Mouse (Mus musculus) kidney, embryonic 15.5 days (tissue): Measurements from ENCODE around the gene Tmem132a. TPM values are rescaled to one million over a fixed set of nuclear protein-coding genes. Genes with fewer than 3 reads are reported as not detected.
A peak's percentile ranks its signal among the peaks of the same experiment; 100 is the strongest.

ENCODE experiments used
- ATAC-seq: fragments of 200-750 bp; cut with Nextera tagmentation; replicated peaks from 2 replicates; pipeline ENCODE4 v1.8.0; 2017; ENCODE audit warnings: moderate TSS enrichment; ENCODE audit not compliant: low FRiP score
- H3K27ac ChIP-seq: fragments of 300-500 bp; sonication (generic); 2 replicates; pipeline ENCODE4 v1.5.1; 2015; ENCODE audit warnings: mild to moderate bottlenecking, inconsistent platforms
- H3K27me3 ChIP-seq: fragments of 300-500 bp; sonication (generic); 2 replicates; pipeline ENCODE4 v1.6.1; 2015; ENCODE audit warnings: inconsistent platforms
- H3K36me3 ChIP-seq: fragments of 300-500 bp; sonication (generic); 2 replicates; pipeline ENCODE4 v1.6.1; 2015; ENCODE audit warnings: inconsistent platforms
- H3K4me1 ChIP-seq: fragments of 300-500 bp; sonication (generic); 2 replicates; pipeline ENCODE4 v1.6.1; 2015; ENCODE audit warnings: inconsistent platforms
- H3K4me2 ChIP-seq: fragments of 300-500 bp; sonication (generic); 2 replicates; pipeline ENCODE4 v1.6.1; 2015; ENCODE audit warnings: moderate library complexity, mild to moderate bottlenecking, inconsistent platforms
- H3K4me3 ChIP-seq: fragments of 300-500 bp; sonication (generic); replicated peaks from 2 replicates; pipeline ENCODE4 v1.5.1; 2015; ENCODE audit warnings: mild to moderate bottlenecking, inconsistent platforms
- H3K9ac ChIP-seq: fragments of 300-500 bp; sonication (generic); 2 replicates; pipeline ENCODE4 v1.6.1; 2015; ENCODE audit warnings: mild to moderate bottlenecking, inconsistent platforms
- H3K9me3 ChIP-seq: fragments of 300-500 bp; sonication (generic); replicated peaks from 2 replicates; pipeline ENCODE4 v1.6.1; 2016; ENCODE audit warnings: inconsistent platforms
- WGBS: fragments of 180-500 bp; shearing (Covaris S2); methylation state at CpG from one replicate; pipeline ENCODE4 v1.1.7; 2015; ENCODE audit warnings: mixed read lengths; 5-methylcytosine and 5-hydroxymethylcytosine counted together
- polyA plus RNA-seq: library from polyadenylated mRNA; unstranded; fragments of >200 nt; fragmentation: Nextera tagmentation; extraction: Ambion mirVana; gene quantifications from 2 replicates; pipeline ENCODE4 v1.2.1, GENCODE M21; 2015

Tmem132a gene
- 77.5 and 89.7 TPM in 2 replicates for polyA plus RNA-seq

GRCm38 (mm10) chr19:10869886-10870527, at the start of gene Tmem132a:
TSS of gene Tmem132a (minus strand) at chr19:10869940.
- H3K4me3 ChIP-seq = peak within 1 kb of the TSS; percentile 92
- H3K9ac ChIP-seq = peak within 1 kb of the TSS; percentile 87
- peak within 1 kb of the TSS; percentile 93 for H3K27ac ChIP-seq
- H3K4me2 ChIP-seq = peak within 1 kb of the TSS; percentile 77
- H3K36me3 ChIP-seq = peaks cover 56% of the 10 kb centered on the region
- 5% methylated on average over 8 of the region's 8 CpGs for WGBS
- peaks cover 32% of the 10 kb centered on the region for H3K4me1 ChIP-seq
- H3K27me3 ChIP-seq = no peaks in the 10 kb centered on the region
- ATAC-seq = peak; percentile 29
- no peaks in the 10 kb centered on the region for H3K9me3 ChIP-seq

GRCm38 (mm10) chr19:10918321-10918991, 48.7 kb upstream of the Tmem132a start:
- no peak for ATAC-seq
- Histone ChIP-seq H3K27ac (no peak overlapping the region), H3K4me1 (0 out of 2 replicates have a peak, but pooled peaks cover 7% of the 10 kb centered on the region), H3K9me3 (no peaks in the 10 kb centered on the region), H3K9ac (no peak overlapping the region), H3K4me3 (no peak overlapping the region), H3K27me3 (no peaks in the 10 kb centered on the region), H3K4me2 (no peak overlapping the region), H3K36me3 (no peaks in the 10 kb centered on the region)
- 87% methylated on average over 10 of the region's 10 CpGs for WGBS

GRCm38 (mm10) chr19:10916506-10916905, 46.8 kb upstream of the Tmem132a start:
- Histone ChIP-seq H3K4me3 (no peak overlapping the region), H3K9me3 (no peaks in the 10 kb centered on the region), H3K27ac (no peak overlapping the region), H3K9ac (no peak overlapping the region), H3K27me3 (no peaks in the 10 kb centered on the region), H3K4me2 (no peak overlapping the region), H3K4me1 (0 out of 2 replicates have a peak, but pooled peaks cover 7% of the 10 kb centered on the region), H3K36me3 (no peaks in the 10 kb centered on the region)
- no peak for ATAC-seq
- WGBS = 53% methylated on average over 5 of the region's 5 CpGs

GRCm38 (mm10) chr19:10914870-10915269, 45.1 kb upstream of the Tmem132a start:
- Histone ChIP-seq H3K9ac (no peak overlapping the region), H3K27me3 (no peaks in the 10 kb centered on the region)
- 68% methylated on average over 2 of the region's 2 CpGs for WGBS

GRCm38 (mm10) chr19:10914291-10914690, 44.6 kb upstream of the Tmem132a start:
- no peak overlapping the region for H3K4me2 ChIP-seq
- ATAC-seq = no peak
- no peaks in the 10 kb centered on the region for H3K9me3 ChIP-seq
- no peaks in the 10 kb centered on the region for H3K36me3 ChIP-seq
- 0 out of 2 replicates have a peak, but pooled peaks cover 11% of the 10 kb centered on the region for H3K4me1 ChIP-seq
- H3K4me3 ChIP-seq = no peak overlapping the region
- 58% methylated on average over 7 of the region's 7 CpGs for WGBS
- H3K9ac ChIP-seq = no peak overlapping the region
- no peak overlapping the region for H3K27ac ChIP-seq
- H3K27me3 ChIP-seq = no peaks in the 10 kb centered on the region

More at GRCm38 (mm10) chr19:10914870-10915269, 45.1 kb upstream of the Tmem132a start:
- no peak overlapping the region for H3K4me2 ChIP-seq
- H3K36me3 ChIP-seq = no peaks in the 10 kb centered on the region
- no peaks in the 10 kb centered on the region for H3K9me3 ChIP-seq
- H3K27ac ChIP-seq = no peak overlapping the region
- no peak for ATAC-seq
- H3K4me3 ChIP-seq = no peak overlapping the region
- H3K4me1 ChIP-seq = 0 out of 2 replicates have a peak, but pooled peaks cover 7% of the 10 kb centered on the region

GRCm38 (mm10) chr19:10909087-10909721, 39.5 kb upstream of the Tmem132a start:
- no peak overlapping the region for H3K9ac ChIP-seq
- H3K27me3 ChIP-seq = no peaks in the 10 kb centered on the region
- H3K4me3 ChIP-seq = no peak overlapping the region
- H3K4me2 ChIP-seq = no peak overlapping the region
- H3K4me1 ChIP-seq = peaks cover 30% of the 10 kb centered on the region
- peaks cover 37% of the 10 kb centered on the region for H3K36me3 ChIP-seq
- 64% methylated on average over 6 of the region's 6 CpGs for WGBS
- H3K27ac ChIP-seq = peak overlapping the region; percentile 84
- no peaks in the 10 kb centered on the region for H3K9me3 ChIP-seq
- ATAC-seq = peak; percentile 13; the same call in 1 of the 2 replicates

GRCm38 (mm10) chr19:10907891-10908290, 38.2 kb upstream of the Tmem132a start:
- Histone ChIP-seq H3K36me3 (peaks cover 50% of the 10 kb centered on the region), H3K9ac (no peak overlapping the region), H3K9me3 (no peaks in the 10 kb centered on the region), H3K4me1 (peaks cover 30% of the 10 kb centered on the region), H3K27me3 (no peaks in the 10 kb centered on the region), H3K4me3 (no peak overlapping the region), H3K4me2 (no peak overlapping the region), H3K27ac (0 out of 2 replicates have a peak overlapping the region, but pooled peaks have one; percentile 84)
- 64% methylated on average over 3 of the region's 3 CpGs for WGBS
- ATAC-seq = no peak

GRCm38 (mm10) chr19:10905728-10906000, 35.9 kb upstream of the Tmem132a start:
- Histone ChIP-seq H3K9ac (no peak overlapping the region), H3K4me1 (peaks cover 30% of the 10 kb centered on the region), H3K36me3 (peaks cover 72% of the 10 kb centered on the region), H3K4me3 (no peak overlapping the region), H3K27me3 (no peaks in the 10 kb centered on the region), H3K9me3 (no peaks in the 10 kb centered on the region), H3K4me2 (peak overlapping the region; percentile 27; the same call in 1 of the 2 replicates), H3K27ac (peak overlapping the region; percentile 89)
- ATAC-seq = peak; percentile 9; the same call in 1 of the 2 replicates
- 45% methylated on average over 5 of the region's 5 CpGs for WGBS

- ATAC-seq = peak; percentile 86
- 32% methylated on average over 7 of the region's 7 CpGs for WGBS
- Histone ChIP-seq H3K4me1 (peaks cover 30% of the 10 kb centered on the region), H3K27ac (peak overlapping the region; percentile 89), H3K9ac (no peak overlapping the region), H3K9me3 (no peaks in the 10 kb centered on the region), H3K4me3 (no peak overlapping the region), H3K27me3 (no peaks in the 10 kb centered on the region), H3K4me2 (peak overlapping the region; percentile 27; the same call in 1 of the 2 replicates), H3K36me3 (peaks cover 78% of the 10 kb centered on the region)
These were observed 35.4 kb upstream of the Tmem132a start for GRCm38 (mm10) chr19:10904927-10905727.

GRCm38 (mm10) chr19:10904512-10904911, 34.8 kb upstream of the Tmem132a start:
- WGBS = 82% methylated on average over 5 of the region's 5 CpGs
- ATAC-seq = no peak
- H3K4me2 ChIP-seq = no peak overlapping the region

GRCm38 (mm10) chr19:10901046-10901445, 31.3 kb upstream of the Tmem132a start:
- no peaks in the 10 kb centered on the region for H3K27me3 ChIP-seq
- no peak overlapping the region for H3K4me2 ChIP-seq
- H3K9me3 ChIP-seq = no peaks in the 10 kb centered on the region
- H3K9ac ChIP-seq = no peak overlapping the region
- H3K4me1 ChIP-seq = peaks cover 31% of the 10 kb centered on the region
- no peak overlapping the region for H3K27ac ChIP-seq
- 94% methylated on average over 5 of the region's 5 CpGs for WGBS
- peaks cover 88% of the 10 kb centered on the region for H3K36me3 ChIP-seq
- ATAC-seq = no peak
- H3K4me3 ChIP-seq = no peak overlapping the region

More at GRCm38 (mm10) chr19:10904512-10904911, 34.8 kb upstream of the Tmem132a start:
- Histone ChIP-seq H3K4me1 (peaks cover 27% of the 10 kb centered on the region), H3K36me3 (peaks cover 84% of the 10 kb centered on the region), H3K27me3 (no peaks in the 10 kb centered on the region), H3K4me3 (no peak overlapping the region), H3K9ac (no peak overlapping the region), H3K9me3 (no peaks in the 10 kb centered on the region), H3K27ac (peak overlapping the region; percentile 89)
